Mouse (Mus musculus) hindbrain, embryonic 16.5 days (tissue): ENCODE measurements around the gene Arhgap20. TPM values are rescaled to one million over a fixed set of nuclear protein-coding genes. Genes with fewer than 3 reads are reported as not detected.

Experiments
- ATAC-seq: fragments of 200-750 bp; cut with Nextera tagmentation; 2 replicates; pipeline ENCODE4 v1.8.0; 2017; ENCODE audit warnings: moderate TSS enrichment, moderate library complexity
- H3K27ac ChIP-seq: fragments of 300-500 bp; sonication (generic); 2 replicates; pipeline ENCODE4 v1.5.1; 2014; ENCODE audit warnings: low read depth, mild to moderate bottlenecking, control low read depth, low read length, moderate library complexity
- H3K27me3 ChIP-seq: fragments of 300-500 bp; sonication (generic); replicated peaks from 2 replicates; pipeline ENCODE4 v1.6.1; 2014; ENCODE audit warnings: low read length; ENCODE audit not compliant: control insufficient read depth, insufficient read depth
- H3K36me3 ChIP-seq: fragments of 300-500 bp; sonication (generic); 2 replicates; pipeline ENCODE4 v1.6.1; 2014; ENCODE audit warnings: mild to moderate bottlenecking, low read length, moderate library complexity, mixed read lengths; ENCODE audit not compliant: control insufficient read depth, insufficient read depth
- H3K4me1 ChIP-seq: fragments of 300-500 bp; sonication (generic); 2 replicates; pipeline ENCODE4 v1.6.1; 2014; ENCODE audit warnings: low read depth, low read length; ENCODE audit not compliant: control insufficient read depth, insufficient read depth
- H3K4me2 ChIP-seq: fragments of 300-500 bp; sonication (generic); 2 replicates; pipeline ENCODE4 v1.6.1; 2014; ENCODE audit warnings: mild to moderate bottlenecking, low read length, control low read depth, moderate library complexity
- H3K4me3 ChIP-seq: fragments of 300-500 bp; sonication (generic); 2 replicates; pipeline ENCODE4 v1.5.1; 2014; ENCODE audit warnings: mild to moderate bottlenecking, low read length, control low read depth, moderate library complexity
- H3K9ac ChIP-seq: fragments of 300-500 bp; sonication (generic); 2 replicates; pipeline ENCODE4 v1.6.1; 2014; ENCODE audit warnings: low read depth, mild to moderate bottlenecking, control low read depth, low read length, moderate library complexity
- H3K9me3 ChIP-seq: fragments of 300-500 bp; sonication (generic); 2 replicates; pipeline ENCODE4 v1.6.1; 2014; ENCODE audit warnings: mild to moderate bottlenecking, low read length, moderate library complexity; ENCODE audit not compliant: control insufficient read depth
- WGBS: fragments of 180-500 bp; shearing (Covaris S2); extraction: QIAGEN DNeasy Blood & Tissue Kit; methylation state at CpG from one replicate; pipeline ENCODE4 v1.1.7; 2014; 5-methylcytosine and 5-hydroxymethylcytosine counted together
- polyA plus RNA-seq: library from polyadenylated mRNA; unstranded; fragments of >200 nt; fragmentation: Nextera tagmentation; extraction: Ambion mirVana; gene quantifications from 2 replicates; pipeline ENCODE4 v1.2.1, GENCODE M21; 2015

The Arhgap20 gene
- polyA plus RNA-seq = 22.6 and 23.5 TPM in 2 replicates

DNA sequence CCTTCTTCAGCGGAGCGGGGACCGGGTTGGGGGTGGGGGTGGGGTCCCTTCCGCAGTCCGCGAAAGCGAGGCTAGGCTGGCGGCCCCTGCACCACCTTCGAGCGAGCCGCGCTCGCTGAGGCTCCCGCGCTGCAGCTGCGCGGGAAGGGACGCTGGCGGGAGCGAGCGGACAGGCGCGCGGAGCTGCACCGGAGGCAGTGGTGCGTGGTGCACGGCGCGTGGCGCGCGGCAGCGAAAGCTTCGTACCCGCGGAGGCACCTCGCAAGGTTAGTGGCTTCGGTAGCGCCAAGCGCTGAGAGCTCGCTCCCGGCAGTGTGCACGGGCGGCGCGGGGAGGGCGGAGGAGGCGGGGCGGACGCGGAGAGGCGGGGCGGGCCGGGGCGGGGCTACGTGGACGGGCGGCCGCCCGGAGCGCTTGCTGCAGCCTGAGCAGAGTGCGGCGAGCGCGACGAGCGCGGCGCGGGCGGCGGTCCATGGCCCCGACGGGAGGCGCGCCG, at the start of gene Arhgap20:
TSS of gene Arhgap20 (plus strand) at position 417 of the 496 bp plus-strand sequence.
- H3K4me3 ChIP-seq = peak within 1 kb of the TSS; percentile 59
- WGBS = 0% methylated on average over 54 of the region's 77 CpGs
- H3K27ac ChIP-seq = peak within 1 kb of the TSS; percentile 86
- ATAC-seq = peak; percentile 97
- H3K4me2 ChIP-seq = peak within 1 kb of the TSS; percentile 79
- H3K9me3 ChIP-seq = no peaks in the 10 kb centered on the region
- no peaks in the 10 kb centered on the region for H3K36me3 ChIP-seq
- H3K9ac ChIP-seq = peak within 1 kb of the TSS; percentile 85
- no peaks in the 10 kb centered on the region for H3K27me3 ChIP-seq
- H3K4me1 ChIP-seq = peaks cover 10% of the 10 kb centered on the region

DNA sequence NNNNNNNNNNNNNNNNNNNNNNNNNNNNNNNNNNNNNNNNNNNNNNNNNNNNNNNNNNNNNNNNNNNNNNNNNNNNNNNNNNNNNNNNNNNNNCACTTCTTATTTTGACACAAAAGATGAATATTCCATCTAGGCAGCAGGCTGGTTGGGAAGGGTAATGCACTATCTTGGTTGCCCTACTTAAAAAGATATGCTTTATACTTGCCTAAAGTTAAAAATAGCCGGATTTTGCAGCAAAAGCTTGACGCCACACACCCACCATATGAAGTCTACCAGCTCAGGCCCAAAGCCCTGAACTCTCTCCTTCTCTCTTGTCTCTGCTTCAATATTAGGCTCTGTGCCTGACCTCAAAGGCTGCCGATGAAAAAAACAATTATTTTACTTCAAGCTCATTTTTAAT, 46.3 kb upstream of the Arhgap20 start:
- Histone ChIP-seq H3K4me3 (no peak overlapping the region), H3K27ac (no peak overlapping the region), H3K9ac (no peak overlapping the region), H3K4me2 (no peak overlapping the region), H3K9me3 (no peaks in the 10 kb centered on the region), H3K36me3 (no peaks in the 10 kb centered on the region), H3K4me1 (no peaks in the 10 kb centered on the region), H3K27me3 (no peaks in the 10 kb centered on the region)
- no peak for ATAC-seq
- WGBS = 89% methylated on average over 3 of the region's 3 CpGs

DNA sequence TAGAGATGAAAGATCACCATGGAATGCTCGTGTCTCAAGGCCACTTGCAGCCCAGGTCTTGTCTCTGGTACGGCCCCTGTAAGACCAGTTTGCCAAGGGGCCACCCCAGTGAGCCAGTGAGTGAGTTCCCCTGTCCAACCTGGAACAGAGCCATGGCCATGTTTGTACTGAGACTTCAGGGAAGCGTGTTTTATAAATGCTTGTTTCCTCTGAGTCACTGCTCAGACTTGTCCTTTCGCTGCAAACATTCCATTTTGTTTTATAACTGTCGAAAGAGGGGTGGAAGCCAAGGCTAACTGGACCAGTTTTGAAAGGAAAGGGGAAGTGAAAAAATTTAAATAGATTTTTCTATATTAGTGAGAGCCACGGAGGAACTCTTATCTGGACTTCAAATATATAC, 37.2 kb upstream of the Arhgap20 start:
- Histone ChIP-seq H3K27me3 (no peaks in the 10 kb centered on the region), H3K9me3 (no peaks in the 10 kb centered on the region), H3K4me2 (no peak overlapping the region), H3K9ac (no peak overlapping the region), H3K27ac (no peak overlapping the region), H3K4me3 (no peak overlapping the region), H3K36me3 (no peaks in the 10 kb centered on the region), H3K4me1 (no peaks in the 10 kb centered on the region)
- no peak for ATAC-seq
- 52% methylated on average over 6 of the region's 6 CpGs for WGBS

DNA sequence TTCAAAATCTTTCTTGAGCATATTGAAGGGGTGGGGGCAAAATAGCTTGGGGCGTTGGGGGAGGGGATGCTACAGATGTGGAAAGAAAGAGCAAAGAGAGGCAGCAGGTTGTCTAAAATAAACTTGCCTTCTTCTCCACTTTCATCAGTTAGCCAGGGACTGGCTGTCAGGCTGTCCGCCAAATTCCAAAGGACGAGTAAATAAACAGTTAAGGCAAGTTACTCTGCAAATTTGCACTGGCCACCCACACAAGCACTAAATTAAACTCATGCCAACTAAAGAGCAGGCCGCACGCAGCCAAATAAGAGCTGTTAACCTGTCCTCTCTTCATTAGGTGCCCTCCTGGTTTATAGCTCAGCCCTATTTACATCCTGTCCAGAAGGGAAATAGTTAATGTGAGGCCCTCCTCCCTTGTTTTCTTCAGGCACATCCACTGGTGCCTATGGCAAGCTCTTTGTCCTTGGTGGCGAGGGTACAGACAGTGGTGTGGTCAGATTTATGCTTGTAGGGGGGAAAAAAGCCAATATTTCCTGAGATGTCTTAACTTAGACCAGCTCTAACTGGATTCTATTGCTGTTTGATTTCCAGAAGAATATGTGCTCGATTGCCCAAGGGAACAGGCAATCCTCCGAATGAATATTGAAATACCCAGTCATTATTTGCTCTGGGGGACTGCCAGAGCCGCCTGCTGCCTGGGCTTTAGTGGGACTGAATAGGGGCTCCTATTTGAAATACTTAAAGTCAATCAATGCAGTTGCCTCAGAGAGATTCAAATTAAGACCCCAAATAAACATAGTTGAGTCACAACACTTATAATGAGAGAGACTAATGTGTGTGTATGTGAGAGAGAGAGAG, 29.7 kb upstream of the Arhgap20 start:
- Histone ChIP-seq H3K36me3 (no peaks in the 10 kb centered on the region), H3K27me3 (no peaks in the 10 kb centered on the region), H3K4me2 (peak overlapping the region; percentile 19; the same call in 1 of the 2 replicates), H3K9ac (no peak overlapping the region), H3K4me3 (no peak overlapping the region), H3K4me1 (peaks cover 20% of the 10 kb centered on the region), H3K9me3 (no peaks in the 10 kb centered on the region; the same call in 1 of the 2 replicates), H3K27ac (0 out of 2 replicates have a peak overlapping the region, but pooled peaks have one; percentile 7)
- 45% methylated on average over 9 of the region's 9 CpGs for WGBS
- ATAC-seq = no peak

DNA sequence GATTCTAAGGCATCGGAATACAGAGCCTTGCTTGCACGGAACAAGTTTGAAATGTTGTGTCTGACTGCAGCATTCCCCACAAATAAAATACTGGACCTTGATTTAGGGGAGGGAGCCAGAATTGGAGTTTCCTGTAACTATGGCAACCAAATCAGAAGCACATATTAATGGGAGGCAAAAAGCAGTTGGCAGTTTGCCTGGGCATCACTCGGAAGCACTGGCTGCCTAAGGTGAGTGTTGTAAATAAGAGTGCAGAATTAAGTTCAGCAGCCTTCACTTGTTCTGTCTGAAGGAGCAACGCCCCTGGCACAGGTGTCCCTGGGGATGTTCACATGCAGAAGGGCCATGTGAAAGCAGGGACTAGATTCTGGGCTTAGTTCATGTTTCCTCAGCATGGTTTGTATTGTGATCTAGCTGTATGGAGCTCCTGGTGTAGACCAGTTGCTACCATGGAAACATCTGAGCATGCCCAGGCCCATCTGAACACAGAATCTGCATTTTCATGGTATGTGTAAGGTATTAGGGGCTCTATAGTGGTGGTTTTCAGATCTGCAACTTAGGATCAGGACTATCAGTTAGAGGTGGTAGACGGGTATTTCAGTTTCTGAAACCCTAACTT, 28.3 kb upstream of the Arhgap20 start:
- Histone ChIP-seq H3K9me3 (no peaks in the 10 kb centered on the region; the same call in 1 of the 2 replicates), H3K27ac (no peak overlapping the region), H3K27me3 (no peaks in the 10 kb centered on the region), H3K4me2 (no peak overlapping the region), H3K36me3 (no peaks in the 10 kb centered on the region), H3K4me1 (peaks cover 20% of the 10 kb centered on the region), H3K4me3 (no peak overlapping the region), H3K9ac (no peak overlapping the region)
- ATAC-seq = peak; percentile 63
- WGBS = 55% methylated on average over 5 of the region's 5 CpGs

DNA sequence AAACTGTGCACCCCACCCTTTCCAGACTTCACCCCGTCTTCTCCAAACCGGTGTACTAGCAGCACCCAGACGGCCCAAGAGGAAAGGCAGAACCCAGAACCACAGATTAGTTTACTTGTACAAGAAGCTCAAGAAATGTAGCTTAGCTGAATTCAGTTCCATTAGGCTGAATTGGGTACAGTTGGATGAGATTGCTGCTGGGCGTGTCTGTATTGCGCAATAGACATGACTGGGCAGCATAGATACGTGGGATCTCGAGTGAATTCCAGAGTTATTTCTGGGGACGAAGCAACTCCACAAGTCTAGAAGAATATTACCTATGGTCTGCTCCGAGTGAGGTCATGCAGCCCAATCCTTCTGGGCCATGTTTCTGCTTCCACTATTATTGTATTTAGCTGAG, 26.8 kb upstream of the Arhgap20 start:
- H3K36me3 ChIP-seq = no peaks in the 10 kb centered on the region

DNA sequence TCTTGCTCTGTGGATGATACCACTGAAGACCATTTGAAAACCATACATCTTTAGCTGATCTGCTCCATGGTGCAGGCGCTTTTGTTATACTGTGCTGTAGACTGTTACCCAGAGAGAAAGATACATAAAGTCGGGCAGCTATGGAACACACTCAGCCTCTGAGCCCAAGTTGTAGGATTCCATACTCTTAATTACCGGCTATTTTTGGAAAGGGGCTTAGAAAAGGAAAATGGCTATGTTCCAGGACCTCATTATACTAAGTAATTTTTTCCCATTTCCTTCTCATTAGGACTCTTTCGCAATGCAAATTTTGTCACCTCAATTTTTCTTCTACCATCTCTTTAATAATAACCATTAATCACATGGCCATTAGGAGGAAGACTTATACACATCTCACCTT, 25.3 kb upstream of the Arhgap20 start:
- no peak overlapping the region for H3K4me3 ChIP-seq
- no peak overlapping the region for H3K27ac ChIP-seq
- H3K27me3 ChIP-seq = no peaks in the 10 kb centered on the region
- H3K4me2 ChIP-seq = no peak overlapping the region
- no peak overlapping the region for H3K9ac ChIP-seq
- no peaks in the 10 kb centered on the region for H3K9me3 ChIP-seq
- WGBS = 69% methylated on average over 4 of the region's 4 CpGs
- no peaks in the 10 kb centered on the region for H3K36me3 ChIP-seq
- ATAC-seq = no peak
- H3K4me1 ChIP-seq = peaks cover 20% of the 10 kb centered on the region

More for the DNA sequence above, 26.8 kb upstream of the Arhgap20 start:
- H3K9me3 ChIP-seq = no peaks in the 10 kb centered on the region; the same call in 1 of the 2 replicates
- no peak for ATAC-seq
- H3K4me2 ChIP-seq = no peak overlapping the region
- no peak overlapping the region for H3K9ac ChIP-seq
- WGBS = 95% methylated on average over 9 of the region's 9 CpGs
- no peak overlapping the region for H3K4me3 ChIP-seq
- no peaks in the 10 kb centered on the region for H3K27me3 ChIP-seq
- peaks cover 20% of the 10 kb centered on the region for H3K4me1 ChIP-seq
- no peak overlapping the region for H3K27ac ChIP-seq

DNA sequence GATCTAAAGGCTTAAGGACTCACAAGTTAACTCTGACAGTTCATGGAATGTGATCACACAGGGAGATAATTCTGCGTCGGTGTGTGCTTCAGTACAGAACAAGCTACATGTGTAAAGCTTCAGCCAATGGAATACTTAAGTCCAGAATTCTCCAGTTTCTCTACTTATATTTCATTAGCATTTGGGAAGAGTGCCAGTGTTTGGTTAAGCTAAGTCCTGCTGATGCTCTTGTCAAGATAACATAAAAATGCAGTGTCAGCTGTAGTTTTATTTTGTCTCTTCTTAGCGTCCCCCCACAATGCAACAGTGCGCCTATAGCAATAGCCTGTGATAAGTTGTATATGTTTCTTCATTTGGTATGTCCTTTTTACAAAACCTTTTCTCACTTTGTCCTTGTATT, 15.0 kb upstream of the Arhgap20 start:
- ATAC-seq = no peak
- Histone ChIP-seq H3K4me2 (no peak overlapping the region), H3K9ac (no peak overlapping the region), H3K27me3 (no peaks in the 10 kb centered on the region), H3K4me1 (no peaks in the 10 kb centered on the region), H3K9me3 (no peaks in the 10 kb centered on the region), H3K4me3 (no peak overlapping the region), H3K36me3 (no peaks in the 10 kb centered on the region), H3K27ac (no peak overlapping the region)
- WGBS = 80% methylated on average over 4 of the region's 4 CpGs

DNA sequence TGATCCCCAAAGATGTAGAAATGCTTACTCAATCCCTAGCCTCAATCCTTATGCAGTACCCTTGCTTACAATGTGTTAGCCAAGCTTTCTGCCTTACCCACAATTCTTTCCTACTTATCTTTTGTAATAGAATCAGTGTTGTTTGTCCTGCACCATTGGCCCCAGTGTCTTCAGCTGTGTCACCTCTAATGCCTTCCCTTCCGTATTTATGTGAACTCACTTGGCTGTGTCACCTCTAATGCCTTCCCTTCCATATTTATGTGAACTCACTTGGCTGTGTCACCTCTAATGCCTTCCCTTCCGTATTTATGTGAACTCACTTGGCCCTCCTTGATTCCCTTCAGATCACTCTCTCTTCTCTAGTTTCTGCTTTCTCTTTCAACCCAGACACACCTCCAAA, 4.1 kb upstream of the Arhgap20 start:
- H3K9me3 ChIP-seq = no peaks in the 10 kb centered on the region
- no peak overlapping the region for H3K9ac ChIP-seq
- 70% methylated on average over 2 of the region's 2 CpGs for WGBS
- H3K27me3 ChIP-seq = no peaks in the 10 kb centered on the region
- no peak for ATAC-seq
- no peak overlapping the region for H3K4me2 ChIP-seq
- H3K36me3 ChIP-seq = no peaks in the 10 kb centered on the region
- H3K27ac ChIP-seq = no peak overlapping the region
- H3K4me1 ChIP-seq = peaks cover 4% of the 10 kb centered on the region; the same call in 1 of the 2 replicates
- no peak overlapping the region for H3K4me3 ChIP-seq
